Mouse (Mus musculus): ENCODE results near the gene Nos1ap.

- TF ChIP-seq CTCF (IDR thresholded peaks at IDR 0.05; ENCODE audit: borderline replicate concordance, insufficient read depth, low read length) = no peak
- TF ChIP-seq POLR2A (IDR thresholded peaks at IDR 0.05; ENCODE audit: low read depth, low read length) = no peak
Measured at GRCm38 (mm10) chr1:170564926-170565325, 24.7 kb downstream of the Nos1ap start.

Measured in embryonic fibroblast, embryonic 13.5 days (primary cell).